Mouse (Mus musculus) cerebellum, postnatal 4 days (tissue): Measurements from ENCODE around the gene Iqch.

Experiments used
- DNase-seq, 2 experiments: peaks; one replicate each; pipeline ENCODE4 v3.0.0; 2022; ENCODE audit warnings: low spot score in 2 of 2, mixed read lengths in 1 of 2

Gene Iqch

DNA sequence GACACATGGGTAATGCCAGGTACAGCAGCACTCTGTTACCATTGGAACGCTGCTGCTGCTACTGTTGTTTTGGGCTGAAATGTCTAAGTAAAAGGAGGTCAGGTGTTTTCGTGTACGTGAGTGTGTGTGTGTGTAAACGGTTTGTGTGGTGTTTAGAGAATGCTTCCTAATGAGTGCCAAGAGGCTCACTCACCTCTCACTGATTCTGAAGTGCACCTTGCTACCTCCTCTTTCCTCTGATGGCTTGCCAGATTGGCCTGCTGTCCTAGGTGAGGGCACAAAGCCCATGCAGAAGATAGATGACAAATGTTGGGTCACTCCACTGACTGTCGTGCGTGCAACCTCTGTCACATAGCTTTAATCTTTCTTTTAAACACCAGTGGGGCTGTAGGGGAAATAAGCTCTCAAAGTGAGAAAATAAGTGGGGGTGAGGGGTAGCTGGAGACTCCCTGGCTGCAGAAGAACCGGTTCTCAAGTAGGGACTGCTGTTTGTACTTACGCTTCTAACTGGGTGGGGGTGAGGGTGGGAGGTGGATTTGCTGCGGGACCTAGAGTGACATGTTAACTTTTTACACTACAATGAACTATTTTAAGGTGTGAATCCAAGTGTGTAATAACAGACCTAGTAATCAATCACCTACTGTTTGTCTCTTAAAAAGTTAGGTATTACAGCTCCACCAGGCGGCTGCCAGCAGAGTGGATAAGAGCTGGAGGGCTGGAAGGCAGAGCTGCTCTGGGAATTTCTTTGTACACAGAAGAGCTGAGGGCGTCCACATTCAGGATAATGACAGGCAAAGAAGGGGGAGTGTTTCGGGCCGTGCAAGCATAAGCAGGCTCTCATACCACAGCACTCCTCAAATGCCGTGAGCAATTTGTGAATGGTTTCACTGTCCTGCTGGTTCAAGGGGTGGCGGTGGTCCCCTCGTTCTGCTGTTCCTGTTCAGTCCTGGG, 10.5 kb upstream of the Iqch start:
- DNase-seq, result no peak

DNA sequence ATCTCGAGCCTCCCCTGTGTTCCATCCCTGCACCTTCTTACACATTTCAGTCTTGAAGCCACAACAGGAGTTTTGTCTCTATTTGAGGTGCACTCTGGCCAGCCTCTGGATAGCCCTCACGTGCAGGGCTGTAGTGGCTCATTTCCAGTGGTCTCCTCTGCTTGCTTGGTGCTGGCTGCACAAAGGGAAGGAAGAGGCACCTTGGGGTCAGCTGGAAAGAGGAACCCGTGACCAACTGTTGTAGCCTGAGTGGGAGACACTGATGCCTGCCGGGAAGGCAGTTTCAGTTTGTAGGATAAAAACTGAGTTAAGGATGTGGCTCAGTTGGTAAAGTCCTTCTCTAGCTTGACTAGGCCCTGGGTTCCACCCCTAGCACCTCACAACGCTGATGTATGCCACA, 9.7 kb upstream of the Iqch start:
- no peak for DNase-seq

DNA sequence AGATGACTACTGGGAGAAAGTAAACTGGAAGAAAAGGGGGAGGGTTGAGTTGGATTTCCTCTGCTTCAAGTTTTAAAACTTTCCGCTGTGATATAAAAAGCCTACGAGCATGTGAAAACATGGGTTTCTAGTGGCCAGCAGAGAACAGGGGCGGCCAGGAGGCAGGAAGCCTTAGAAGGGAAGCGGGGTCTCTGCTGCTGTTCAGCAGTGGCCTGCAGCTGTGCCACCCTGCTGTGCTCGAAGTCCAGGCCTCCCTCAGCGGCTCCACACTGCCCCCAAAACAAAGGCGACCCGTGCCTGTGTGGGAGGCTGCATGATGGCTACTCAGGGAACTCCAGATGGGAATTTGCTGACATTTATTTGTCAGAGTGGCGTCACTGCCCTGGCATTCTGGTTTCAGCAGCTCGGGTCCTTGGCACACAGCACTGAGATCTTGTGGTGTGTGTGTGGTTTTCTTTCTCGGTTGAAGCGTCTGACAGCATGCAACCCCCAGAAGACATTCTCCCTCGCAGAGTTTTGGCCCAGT, 8.6 kb upstream of the Iqch start:
- DNase-seq, result no peak

GRCm38 (mm10) chr9:63610231-63610630, 7.9 kb upstream of the Iqch start:
- DNase-seq, result no peak

DNA sequence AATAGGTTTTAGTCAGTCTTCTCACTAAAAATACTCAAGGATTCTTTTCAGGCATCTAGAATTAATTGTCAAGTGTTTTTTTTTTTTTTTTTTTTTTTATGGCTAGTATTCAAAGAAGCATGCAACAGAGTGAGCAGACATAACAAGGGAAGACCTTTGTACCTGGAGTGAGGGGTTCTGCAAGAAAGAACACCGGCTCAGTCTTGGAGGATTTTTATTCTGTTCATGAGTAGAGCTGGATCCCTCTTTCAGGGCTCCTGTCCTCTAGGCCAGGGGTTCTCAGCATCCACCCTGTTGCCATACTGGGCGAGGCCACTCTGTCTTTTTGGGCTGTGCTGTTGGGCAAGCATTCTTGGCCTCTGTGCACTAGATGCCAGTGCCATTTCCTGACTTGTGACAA, 7.5 kb upstream of the Iqch start:
- no peak for DNase-seq

- no peak for DNase-seq
These were observed 7.0 kb upstream of the Iqch start for GRCm38 (mm10) chr9:63609246-63609645.

DNA sequence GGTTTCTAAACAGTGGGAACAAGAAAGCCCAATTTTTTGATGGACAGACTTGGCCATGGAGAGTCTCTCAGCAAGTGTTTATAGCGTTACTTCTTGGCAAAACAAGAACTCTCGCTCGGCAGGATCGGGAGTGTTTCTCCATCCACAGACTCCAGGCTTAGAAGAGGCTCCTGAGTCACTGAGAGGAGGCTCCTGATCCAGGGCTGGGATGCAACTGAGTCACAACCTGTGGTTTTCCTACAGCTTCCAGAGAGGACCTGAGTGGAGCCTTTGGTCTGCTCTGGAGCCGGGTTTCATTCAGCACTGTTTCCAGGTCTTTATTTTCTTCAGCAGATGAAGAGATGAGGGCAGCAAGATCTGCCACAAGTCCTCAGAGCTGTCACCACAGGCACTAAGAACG, 5.7 kb upstream of the Iqch start:
- no peak for DNase-seq

DNA sequence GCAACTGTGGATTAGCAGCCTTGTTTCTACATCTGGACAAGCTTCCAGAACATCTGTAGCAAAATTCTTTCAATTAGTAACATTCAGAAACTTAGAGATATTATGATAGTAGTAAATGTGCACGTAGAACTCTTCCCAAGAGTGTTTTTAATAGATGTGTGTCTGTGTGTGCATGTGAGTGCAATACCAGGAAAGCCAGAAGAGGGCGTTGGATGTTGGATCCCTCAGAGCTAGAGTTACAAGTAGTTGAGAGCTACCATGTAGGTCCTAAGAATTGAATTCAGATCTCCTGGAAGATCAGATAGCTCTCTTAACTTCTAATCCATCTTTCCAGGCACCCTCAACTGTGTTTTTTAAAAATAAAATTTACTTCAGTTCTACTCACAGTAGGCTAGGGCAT, 4.3 kb upstream of the Iqch start:
- DNase-seq, result no peak

DNA sequence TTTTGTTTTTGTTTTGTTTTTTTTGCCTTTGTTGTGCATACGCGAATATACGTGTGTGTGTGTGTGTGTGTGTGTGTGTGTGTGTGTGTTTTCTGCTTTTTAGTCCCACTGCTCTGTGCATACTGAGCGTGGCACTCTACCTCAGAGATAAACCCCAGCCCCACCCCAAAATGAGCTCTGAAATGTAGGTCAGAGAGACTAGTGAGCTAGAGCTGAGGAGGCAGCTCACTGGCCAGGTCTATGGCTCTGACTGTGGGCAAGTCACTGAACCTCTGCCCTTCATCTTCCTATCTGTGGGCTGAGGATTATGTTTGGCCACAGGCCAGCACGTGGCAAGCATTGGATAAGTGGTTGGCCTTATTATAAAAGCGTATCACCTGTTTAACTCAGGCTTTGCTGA, 1.6 kb upstream of the Iqch start:
- no peak for DNase-seq

- no peak for DNase-seq
These were observed 5.6 kb downstream of the Iqch start for GRCm38 (mm10) chr9:63596660-63597059.

DNA sequence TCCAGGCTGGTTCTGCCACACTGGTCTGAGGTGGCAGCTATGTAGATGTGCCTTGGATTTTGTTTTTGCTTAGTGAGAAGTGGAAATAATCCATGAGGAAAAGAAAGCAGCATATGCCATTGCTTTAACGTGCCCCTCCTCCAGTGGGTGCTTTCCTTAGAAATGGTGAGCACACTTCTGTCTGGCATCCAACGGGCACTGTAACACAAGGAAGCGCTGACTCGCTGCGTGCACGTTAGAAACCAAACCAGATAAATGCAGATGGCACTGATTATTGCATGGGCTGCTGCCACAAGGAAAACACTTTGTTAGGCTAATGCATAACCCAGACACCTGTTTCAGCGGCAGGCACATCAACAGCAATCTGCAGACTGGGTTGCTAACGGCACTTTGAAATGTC, 6.6 kb downstream of the Iqch start:
- no peak for DNase-seq

- DNase-seq, result no peak
These were observed 7.3 kb downstream of the Iqch start for GRCm38 (mm10) chr9:63595032-63595431.

GRCm38 (mm10) chr9:63591661-63592256, 10.5 kb downstream of the Iqch start:
- DNase-seq, result no peak

- DNase-seq, result no peak
These were observed 11.7 kb downstream of the Iqch start for GRCm38 (mm10) chr9:63590592-63590991.

- no peak for DNase-seq
These were observed 13.1 kb downstream of the Iqch start for GRCm38 (mm10) chr9:63589209-63589608.

DNA sequence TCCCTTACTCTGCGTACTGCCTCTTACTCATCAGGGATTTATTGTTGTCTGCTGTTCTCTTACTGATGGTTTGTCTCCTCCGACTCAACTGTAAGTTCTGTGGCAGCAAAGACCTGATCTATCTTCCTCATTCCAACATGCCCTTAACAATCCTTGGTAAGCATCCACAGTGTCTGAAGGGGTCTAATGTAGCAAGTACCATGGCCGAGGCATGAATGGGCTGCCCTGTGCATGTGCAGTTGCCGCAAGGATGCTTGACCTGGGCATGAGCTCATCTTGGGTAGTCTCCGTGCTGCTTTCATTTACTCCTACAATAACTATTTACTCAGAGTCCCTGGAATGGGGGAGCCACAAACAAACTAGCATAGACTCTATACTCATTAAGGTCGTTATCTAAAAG, 17.0 kb downstream of the Iqch start:
- no peak for DNase-seq

GRCm38 (mm10) chr9:63581778-63582177, 20.5 kb downstream of the Iqch start:
- DNase-seq, result no peak

- no peak for DNase-seq
These were observed 22.2 kb downstream of the Iqch start for GRCm38 (mm10) chr9:63580046-63580445.

- no peak for DNase-seq
These were observed 22.6 kb downstream of the Iqch start for GRCm38 (mm10) chr9:63579644-63580043.

GRCm38 (mm10) chr9:63577469-63577868, 24.8 kb downstream of the Iqch start:
- DNase-seq, result no peak

- DNase-seq, result no peak
These were observed 29.4 kb downstream of the Iqch start for GRCm38 (mm10) chr9:63572874-63573273.

DNA sequence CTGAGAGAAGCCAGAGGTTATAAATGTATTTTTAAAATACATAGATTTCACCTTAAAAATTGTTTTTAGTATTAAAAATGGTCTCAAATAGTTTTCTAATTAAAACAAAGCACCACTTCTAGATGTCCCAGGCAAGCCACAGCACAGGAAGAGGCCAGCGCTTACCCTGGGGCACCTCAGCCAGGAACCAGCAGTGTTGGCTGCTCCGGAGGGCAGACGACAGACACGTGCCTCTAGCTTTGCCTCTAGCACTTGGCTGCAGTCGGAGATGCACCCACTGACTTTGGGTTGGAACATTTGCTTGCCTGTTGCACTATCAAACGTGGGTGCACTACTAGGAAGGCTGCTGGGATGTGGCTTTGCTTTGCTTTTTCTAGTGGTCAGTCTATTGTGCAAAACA, 30.4 kb downstream of the Iqch start:
- no peak for DNase-seq

DNA sequence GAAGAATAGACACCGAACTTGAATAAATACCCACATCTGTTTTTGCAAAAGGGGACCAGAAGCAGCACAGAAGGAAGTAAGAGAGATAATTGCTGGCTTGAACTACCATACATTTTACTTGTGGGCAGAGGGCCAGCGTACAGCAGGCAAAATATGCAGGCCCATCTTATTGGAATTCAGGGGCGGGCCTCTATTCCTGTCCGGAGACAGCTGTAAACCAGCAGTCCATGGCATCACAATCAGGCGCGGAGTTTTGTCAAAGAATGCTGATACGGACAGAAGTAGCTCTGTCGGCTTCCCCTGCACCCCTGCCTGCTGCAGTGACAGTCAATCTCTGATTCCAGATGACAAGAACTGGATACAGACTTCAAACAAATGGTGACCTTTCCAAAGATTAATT, 33.5 kb downstream of the Iqch start:
- no peak for DNase-seq
